Mouse (Mus musculus) megakaryocyte, embryonic 14.5 days (primary cell): ENCODE data around the gene A530016L24Rik.

ENCODE experiments used
- FLI1 ChIP-seq: IDR thresholded peaks from 2 replicates; pipeline ENCODE4 v1.6.1; 2012; ENCODE audit warnings: low read length, inconsistent platforms, mixed read lengths
- GATA1 ChIP-seq: IDR thresholded peaks from 3 replicates; pipeline ENCODE4 v1.6.1; 2012; ENCODE audit warnings: mixed read lengths, low read length, inconsistent platforms, borderline replicate concordance

DNA sequence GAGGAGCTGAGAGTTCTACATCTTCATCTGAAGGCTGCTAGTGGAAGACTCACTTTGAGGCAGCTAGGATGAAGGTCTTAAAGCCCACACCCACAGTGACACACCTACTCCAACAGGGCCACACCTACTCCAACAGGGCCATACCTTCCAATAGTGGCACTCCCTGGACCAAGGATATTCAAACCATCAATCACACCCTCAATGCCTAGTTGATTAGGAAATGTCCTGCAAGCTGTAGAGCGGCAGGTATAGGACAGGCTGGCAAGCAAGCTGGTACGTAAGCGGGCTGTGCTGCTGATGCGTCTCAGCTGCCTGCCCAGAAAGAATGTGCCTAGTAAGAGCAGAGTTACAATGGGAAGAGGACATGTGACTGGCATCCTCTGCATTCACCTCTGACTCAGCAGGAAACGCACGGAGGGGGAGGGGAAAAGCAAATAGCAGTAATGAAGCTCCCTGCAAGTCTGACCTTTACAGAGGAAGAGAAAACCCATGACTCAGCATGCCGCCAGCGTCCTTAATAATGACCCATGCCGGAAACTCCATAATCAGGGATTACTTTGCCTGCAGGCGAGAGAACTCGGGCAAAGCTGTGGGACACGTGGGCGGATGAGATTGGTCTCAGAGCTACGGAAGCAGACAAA is 27.6 kb downstream of the A530016L24Rik start, which contains the start of gene Tmem179:
- TF ChIP-seq GATA1: no peak
- no peak for TF ChIP-seq FLI1
